Mouse (Mus musculus) liver, embryonic 15.5 days (tissue): ENCODE results near the gene Lctl. TPM values are rescaled to one million over a fixed set of nuclear protein-coding genes. Genes with fewer than 3 reads are reported as not detected.
"Not testable (repeated sequence)": the region's sequence is repeated elsewhere in the genome, so short reads cannot be mapped to it uniquely, and the experiment has no call there.

Experiments used
- ATAC-seq: fragments of 200-750 bp; cut with Nextera tagmentation; 2 replicates; pipeline ENCODE4 v1.8.0; 2017; ENCODE audit warnings: moderate number of reproducible peaks, mild to moderate bottlenecking, moderate library complexity; ENCODE audit not compliant: insufficient read depth
- H3K27ac ChIP-seq: fragments of 300-500 bp; sonication (generic); replicated peaks from 2 replicates; pipeline ENCODE4 v1.5.1; 2015; ENCODE audit warnings: mild to moderate bottlenecking, inconsistent platforms
- H3K27me3 ChIP-seq: fragments of 300-500 bp; sonication (generic); 2 replicates; pipeline ENCODE4 v1.6.1; 2015; ENCODE audit warnings: mild to moderate bottlenecking, inconsistent platforms
- H3K36me3 ChIP-seq: fragments of 300-500 bp; sonication (generic); replicated peaks from 2 replicates; pipeline ENCODE4 v1.6.1; 2015; ENCODE audit warnings: moderate library complexity, mild to moderate bottlenecking, inconsistent platforms
- H3K4me1 ChIP-seq: fragments of 300-500 bp; sonication (generic); replicated peaks from 2 replicates; pipeline ENCODE4 v1.6.1; 2015; ENCODE audit warnings: inconsistent platforms
- H3K4me2 ChIP-seq: fragments of 300-500 bp; sonication (generic); 2 replicates; pipeline ENCODE4 v1.6.1; 2015; ENCODE audit warnings: moderate library complexity, mild to moderate bottlenecking, inconsistent platforms
- H3K4me3 ChIP-seq: fragments of 300-500 bp; sonication (generic); replicated peaks from 2 replicates; pipeline ENCODE4 v1.5.1; 2015; ENCODE audit warnings: mild to moderate bottlenecking, inconsistent platforms
- H3K9ac ChIP-seq: fragments of 300-500 bp; sonication (generic); 2 replicates; pipeline ENCODE4 v1.6.1; 2015; ENCODE audit warnings: moderate library complexity, mild to moderate bottlenecking, inconsistent platforms
- H3K9me3 ChIP-seq: fragments of 300-500 bp; sonication (generic); replicated peaks from 2 replicates; pipeline ENCODE4 v1.6.1; 2016; ENCODE audit warnings: inconsistent platforms
- WGBS: fragments of 180-500 bp; shearing (Covaris S2); methylation state at CpG from one replicate; pipeline ENCODE4 v1.1.7; 2015; ENCODE audit warnings: mixed read lengths; ENCODE audit not compliant: insufficient replicate concordance; 5-methylcytosine and 5-hydroxymethylcytosine counted together
- polyA plus RNA-seq: library from polyadenylated mRNA; unstranded; fragments of >200 nt; fragmentation: Nextera tagmentation; extraction: Ambion mirVana; gene quantifications from 2 replicates; pipeline ENCODE4 v1.2.1, GENCODE M21; 2015

Lctl gene
- polyA plus RNA-seq, 1 experiment from 2014 or later: not detected

GRCm38 (mm10) chr9:64115756-64116155, 1.2 kb upstream of the Lctl start:
- ATAC-seq: no peak
- H3K36me3 ChIP-seq: no peaks in the 10 kb centered on the region
- no peaks in the 10 kb centered on the region for H3K27me3 ChIP-seq
- WGBS: 36% methylated on average over 6 of the region's 6 CpGs
- no peaks in the 10 kb centered on the region for H3K9me3 ChIP-seq
- H3K4me2 ChIP-seq: no peak overlapping the region
- peaks cover 4% of the 10 kb centered on the region; the same call in 1 of the 2 replicates for H3K4me1 ChIP-seq
- H3K27ac ChIP-seq: no peak overlapping the region
- no peak overlapping the region for H3K9ac ChIP-seq
- H3K4me3 ChIP-seq: no peak overlapping the region

DNA sequence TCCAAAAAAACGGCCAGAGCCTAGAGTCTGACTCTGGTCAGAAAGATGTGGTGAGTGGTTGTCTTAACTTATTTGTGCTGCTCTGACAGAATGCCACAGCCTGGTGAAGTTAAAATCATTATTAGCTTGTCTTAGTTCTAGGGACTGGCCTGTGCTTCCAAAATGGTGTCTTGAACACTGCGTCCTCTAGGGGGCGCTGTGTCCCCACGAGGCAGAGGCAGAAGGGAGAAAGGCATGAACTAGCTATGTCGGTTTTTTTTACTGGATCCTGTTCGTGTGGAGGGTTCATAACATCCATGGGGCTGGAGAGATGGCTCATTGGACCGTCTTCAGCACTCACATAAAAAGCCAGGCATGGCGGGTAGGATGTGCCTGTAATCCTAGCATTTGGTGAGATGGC, 3.0 kb downstream of the Lctl start:
- Histone ChIP-seq H3K4me3 (no peak overlapping the region), H3K4me2 (no peak overlapping the region), H3K36me3 (no peaks in the 10 kb centered on the region), H3K27me3 (no peaks in the 10 kb centered on the region), H3K27ac (no peak overlapping the region), H3K9ac (no peak overlapping the region), H3K9me3 (no peaks in the 10 kb centered on the region), H3K4me1 (peaks cover 9% of the 10 kb centered on the region; the same call in 1 of the 2 replicates)
- WGBS: 20% methylated on average over 8 of the region's 8 CpGs
- ATAC-seq: no peak

DNA sequence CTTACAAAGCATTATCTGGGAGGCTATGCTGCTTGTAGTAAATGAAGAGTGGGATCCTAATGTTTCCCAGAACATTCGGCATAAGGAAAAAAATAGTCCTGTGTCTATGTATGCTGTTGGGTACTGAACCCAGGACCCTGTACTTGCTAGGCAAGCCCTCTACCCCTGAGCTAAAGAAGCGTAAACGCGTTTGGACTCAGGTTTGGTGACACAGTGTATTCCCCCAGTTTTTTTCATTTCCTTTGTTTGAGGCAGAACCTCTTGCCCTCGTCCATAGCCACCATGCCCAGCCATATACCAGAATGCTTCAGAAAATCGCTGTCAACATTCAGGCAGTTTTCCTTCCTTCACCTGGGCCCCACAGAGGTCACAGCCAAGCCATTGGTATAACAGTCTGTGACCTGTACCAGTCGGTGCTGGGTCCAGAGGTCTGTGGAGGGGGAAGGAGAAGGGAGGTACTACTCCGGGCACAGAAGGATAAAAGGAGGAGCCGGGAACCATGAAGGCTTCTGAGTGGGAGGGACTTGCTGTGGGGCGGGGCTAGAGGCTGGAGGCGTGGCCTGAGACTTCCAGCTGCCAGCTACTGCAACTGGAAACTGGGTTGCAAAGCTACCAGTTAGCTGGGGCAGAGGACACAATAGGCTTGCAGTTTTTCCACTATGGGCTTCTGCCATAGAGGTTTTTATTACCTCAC, 3.8 kb downstream of the Lctl start:
- peak; percentile 51 for ATAC-seq
- no peaks in the 10 kb centered on the region for H3K9me3 ChIP-seq
- peak overlapping the region; percentile 56 for H3K4me2 ChIP-seq
- no peaks in the 10 kb centered on the region for H3K36me3 ChIP-seq
- H3K27ac ChIP-seq: no peak overlapping the region
- no peak overlapping the region for H3K9ac ChIP-seq
- H3K4me1 ChIP-seq: peaks cover 9% of the 10 kb centered on the region; the same call in 1 of the 2 replicates
- peak overlapping the region; percentile 29; the same call in 1 of the 2 replicates for H3K4me3 ChIP-seq
- WGBS: 32% methylated on average over 11 of the region's 11 CpGs
- no peaks in the 10 kb centered on the region for H3K27me3 ChIP-seq

DNA sequence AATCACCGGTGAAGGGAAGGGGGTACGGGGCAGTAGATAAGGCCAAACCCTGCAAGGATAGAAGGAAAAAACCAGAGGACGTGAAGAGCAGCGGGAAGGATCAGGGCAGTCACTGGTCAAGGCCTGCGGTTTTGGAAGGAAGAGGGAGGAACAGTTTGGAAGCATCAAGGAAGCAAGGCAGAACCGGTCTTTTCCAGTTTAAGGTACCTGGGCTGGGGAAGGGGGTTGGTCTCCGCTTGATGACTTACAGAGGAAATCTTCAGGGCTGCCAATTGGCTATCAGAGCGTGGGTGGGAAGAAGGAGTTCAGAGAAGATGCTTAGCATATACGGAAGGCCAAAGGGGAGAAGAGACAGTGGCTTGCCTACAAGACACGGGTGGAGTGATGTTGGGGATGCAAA, 5.7 kb downstream of the Lctl start:
- no peaks in the 10 kb centered on the region for H3K36me3 ChIP-seq
- 75% methylated on average over 10 of the region's 10 CpGs for WGBS
- H3K27ac ChIP-seq: no peak overlapping the region
- peaks cover 9% of the 10 kb centered on the region; the same call in 1 of the 2 replicates for H3K4me1 ChIP-seq
- no peak overlapping the region for H3K4me2 ChIP-seq
- H3K9ac ChIP-seq: no peak overlapping the region
- no peak overlapping the region for H3K4me3 ChIP-seq
- no peak for ATAC-seq
- H3K9me3 ChIP-seq: no peaks in the 10 kb centered on the region
- no peaks in the 10 kb centered on the region for H3K27me3 ChIP-seq

GRCm38 (mm10) chr9:64124846-64125245, 7.9 kb downstream of the Lctl start:
- not testable (repeated sequence) for H3K9ac ChIP-seq, H3K4me2 ChIP-seq, H3K27ac ChIP-seq, H3K4me3 ChIP-seq, H3K9me3 ChIP-seq, H3K4me1 ChIP-seq, H3K27me3 ChIP-seq, H3K36me3 ChIP-seq, ATAC-seq
- WGBS: 47% methylated on average over 3 of the region's 3 CpGs

DNA sequence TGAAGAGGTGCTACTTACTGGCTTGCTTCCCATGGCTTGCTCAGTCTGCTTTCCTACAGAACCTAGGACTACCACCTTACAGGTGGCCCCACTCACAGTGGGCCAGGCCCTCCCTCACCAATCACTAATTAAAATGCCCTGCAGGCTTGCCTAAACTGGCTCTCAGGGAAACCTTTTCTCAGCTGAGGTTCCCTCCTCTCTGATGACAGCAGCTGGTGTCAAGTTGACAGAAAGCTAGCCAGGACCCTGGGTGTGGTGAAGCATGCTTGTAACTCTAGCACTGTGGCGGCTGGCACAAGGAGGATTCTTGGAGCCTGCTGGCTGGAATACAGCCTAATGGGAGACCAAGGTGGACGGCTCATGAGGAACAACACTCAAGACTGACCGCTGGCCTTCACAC, 8.4 kb downstream of the Lctl start:
- Histone ChIP-seq H3K9ac (no peak overlapping the region), H3K27ac (no peak overlapping the region), H3K27me3 (no peaks in the 10 kb centered on the region), H3K4me1 (peaks cover 9% of the 10 kb centered on the region; the same call in 1 of the 2 replicates), H3K4me2 (no peak overlapping the region), H3K9me3 (no peaks in the 10 kb centered on the region), H3K4me3 (no peak overlapping the region), H3K36me3 (no peaks in the 10 kb centered on the region)
- WGBS: 68% methylated on average over 3 of the region's 3 CpGs
- no peak for ATAC-seq

- no peak overlapping the region for H3K4me3 ChIP-seq
- ATAC-seq: no peak
- 34% methylated on average over 12 of the region's 12 CpGs for WGBS
- no peak overlapping the region for H3K9ac ChIP-seq
- no peaks in the 10 kb centered on the region for H3K36me3 ChIP-seq
- H3K27ac ChIP-seq: no peak overlapping the region
- no peaks in the 10 kb centered on the region for H3K9me3 ChIP-seq
- peaks cover 1% of the 10 kb centered on the region; the same call in 1 of the 2 replicates for H3K4me1 ChIP-seq
- no peak overlapping the region for H3K4me2 ChIP-seq
- no peaks in the 10 kb centered on the region for H3K27me3 ChIP-seq
These were observed 9.2 kb downstream of the Lctl start for GRCm38 (mm10) chr9:64126121-64126520.

- H3K4me3 ChIP-seq: no peak overlapping the region
- H3K9me3 ChIP-seq: no peaks in the 10 kb centered on the region
- WGBS: 78% methylated on average over 6 of the region's 6 CpGs
- no peak overlapping the region for H3K9ac ChIP-seq
- no peaks in the 10 kb centered on the region for H3K4me1 ChIP-seq
- no peaks in the 10 kb centered on the region for H3K27me3 ChIP-seq
- no peak overlapping the region for H3K4me2 ChIP-seq
- ATAC-seq: no peak
- no peak overlapping the region for H3K27ac ChIP-seq
- peaks cover 12% of the 10 kb centered on the region for H3K36me3 ChIP-seq
These were observed 14.7 kb downstream of the Lctl start for GRCm38 (mm10) chr9:64131623-64132022.

DNA sequence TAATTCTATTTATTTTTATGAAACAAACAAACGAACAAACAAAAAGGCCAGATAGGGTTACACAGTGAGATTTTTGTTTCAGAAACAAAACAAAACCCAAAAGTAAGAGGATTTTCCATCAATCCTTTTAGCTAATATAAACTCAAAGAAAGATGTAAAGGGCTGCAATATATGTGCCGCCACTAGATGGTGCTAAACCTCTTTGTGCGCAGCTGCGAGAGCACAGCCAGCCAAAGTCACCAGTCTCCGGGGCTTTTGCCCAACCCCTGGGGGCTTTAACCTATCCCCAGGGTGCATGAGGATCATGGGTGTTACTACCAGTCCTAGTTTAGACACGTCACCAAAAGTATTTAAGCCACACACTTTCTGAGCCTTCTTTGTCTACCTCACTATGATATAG, 21.9 kb downstream of the Lctl start:
- H3K36me3 ChIP-seq: peaks cover 70% of the 10 kb centered on the region
- WGBS: 14% methylated on average over 6 of the region's 6 CpGs
- H3K9ac ChIP-seq, ATAC-seq, H3K4me2 ChIP-seq, H3K9me3 ChIP-seq, H3K4me3 ChIP-seq, H3K4me1 ChIP-seq, H3K27ac ChIP-seq, H3K27me3 ChIP-seq: not testable (repeated sequence)

DNA sequence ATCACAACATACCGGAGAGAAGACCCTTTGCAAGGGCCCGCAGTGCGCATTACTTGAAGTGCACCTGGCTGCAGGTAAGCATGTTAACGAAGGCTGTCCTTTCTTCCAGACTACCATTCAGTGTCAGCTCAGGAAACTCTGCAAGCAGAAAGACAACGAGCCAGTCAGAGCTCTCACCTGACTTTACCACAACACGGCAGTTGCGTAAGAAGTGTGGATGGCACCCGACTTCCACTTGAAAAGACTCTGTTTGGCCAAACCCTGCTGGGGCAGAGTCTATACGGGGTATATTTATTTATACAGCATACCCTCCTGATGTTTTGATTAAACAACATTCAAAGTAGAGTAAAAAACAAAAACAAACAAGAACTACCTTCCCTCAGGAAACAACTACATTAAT, 22.9 kb downstream of the Lctl start:
- Histone ChIP-seq H3K4me1 (no peaks in the 10 kb centered on the region), H3K4me2 (no peak overlapping the region), H3K27me3 (no peaks in the 10 kb centered on the region), H3K9ac (no peak overlapping the region), H3K9me3 (no peaks in the 10 kb centered on the region), H3K4me3 (no peak overlapping the region), H3K36me3 (peaks cover 78% of the 10 kb centered on the region), H3K27ac (no peak overlapping the region)
- WGBS: 77% methylated on average over 9 of the region's 9 CpGs
- no peak for ATAC-seq

- H3K4me2 ChIP-seq: no peak overlapping the region
- H3K9me3 ChIP-seq: no peaks in the 10 kb centered on the region
- WGBS: 17% methylated on average over 1 of the region's 1 CpGs
- ATAC-seq: no peak
- no peak overlapping the region for H3K27ac ChIP-seq
- H3K4me3 ChIP-seq: no peak overlapping the region
- no peaks in the 10 kb centered on the region for H3K27me3 ChIP-seq
- peaks cover 7% of the 10 kb centered on the region; the same call in 1 of the 2 replicates for H3K4me1 ChIP-seq
- peaks cover 93% of the 10 kb centered on the region for H3K36me3 ChIP-seq
- no peak overlapping the region for H3K9ac ChIP-seq
These were observed 39.7 kb downstream of the Lctl start for GRCm38 (mm10) chr9:64156641-64157040.

DNA sequence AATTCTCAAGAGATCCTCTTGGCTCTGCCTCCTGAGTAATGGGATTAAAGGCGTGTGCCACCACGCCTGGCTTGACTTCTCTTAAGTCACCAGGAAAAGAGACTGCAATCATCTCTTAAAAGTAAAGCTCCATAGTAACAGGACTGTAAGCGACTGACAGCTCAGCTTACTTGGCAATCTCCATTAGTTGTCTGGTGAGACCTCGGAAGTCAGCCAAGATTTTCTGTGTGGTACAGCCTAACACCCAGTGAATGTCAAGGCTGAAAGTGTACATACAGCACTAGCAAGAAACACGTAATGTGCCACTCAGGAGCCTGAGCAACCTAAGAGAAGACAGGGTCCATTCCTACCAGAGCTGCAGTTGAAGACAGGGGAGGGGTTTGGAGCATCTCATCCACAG, 43.5 kb downstream of the Lctl start:
- ATAC-seq: no peak
- peaks cover 89% of the 10 kb centered on the region for H3K36me3 ChIP-seq
- H3K9me3 ChIP-seq: no peaks in the 10 kb centered on the region
- no peaks in the 10 kb centered on the region for H3K27me3 ChIP-seq
- WGBS: 83% methylated on average over 5 of the region's 5 CpGs
- no peak overlapping the region for H3K4me2 ChIP-seq
- no peak overlapping the region for H3K9ac ChIP-seq
- H3K4me1 ChIP-seq: peaks cover 7% of the 10 kb centered on the region; the same call in 1 of the 2 replicates
- no peak overlapping the region for H3K4me3 ChIP-seq
- H3K27ac ChIP-seq: no peak overlapping the region
